Mouse (Mus musculus) gastrocnemius, postnatal 25 days (tissue): ENCODE measurements around the gene Ppp2r1a. TPM values are rescaled to one million over a fixed set of nuclear protein-coding genes. Genes with fewer than 3 reads are reported as not detected.

ENCODE experiments used
- DNase-seq: peaks from one replicate; pipeline ENCODE4 v3.0.0; 2022
- long read RNA-seq, 2 experiments: library from polyadenylated mRNA; stranded (forward); transcript quantifications; one replicate each; pipeline ENCODE4 v2.0.0; 2021
- total RNA-seq, 2 experiments: library from RNA; stranded (reverse); gene quantifications; 1 replicate in 1 of 2; 2 replicates in 1 of 2; pipeline ENCODE4 v1.2.3; 2021

Ppp2r1a gene
- 100 to 1,000 TPM in 1 of 2 experiments, 10 to 100 TPM in 1; 83.7 to 103 TPM for total RNA-seq
- long read RNA-seq, experiment 1, transcript Ppp2r1a-201 (15 exons, 2,410 nt), result major isoform, 66 of 122 reads
- long read RNA-seq, experiment 1, partial matches to known transcripts, result 56 of 122 reads
- long read RNA-seq, experiment 1, other reads (novel, unspliced or antisense), result 0 of 122 reads
- long read RNA-seq, experiment 2, transcript Ppp2r1a-201 (15 exons, 2,410 nt), result major isoform, 89 of 158 reads
- long read RNA-seq, experiment 2, partial matches to known transcripts, result 66 of 158 reads
- long read RNA-seq, experiment 2, other reads (novel, unspliced or antisense), result 3 of 158 reads

DNA sequence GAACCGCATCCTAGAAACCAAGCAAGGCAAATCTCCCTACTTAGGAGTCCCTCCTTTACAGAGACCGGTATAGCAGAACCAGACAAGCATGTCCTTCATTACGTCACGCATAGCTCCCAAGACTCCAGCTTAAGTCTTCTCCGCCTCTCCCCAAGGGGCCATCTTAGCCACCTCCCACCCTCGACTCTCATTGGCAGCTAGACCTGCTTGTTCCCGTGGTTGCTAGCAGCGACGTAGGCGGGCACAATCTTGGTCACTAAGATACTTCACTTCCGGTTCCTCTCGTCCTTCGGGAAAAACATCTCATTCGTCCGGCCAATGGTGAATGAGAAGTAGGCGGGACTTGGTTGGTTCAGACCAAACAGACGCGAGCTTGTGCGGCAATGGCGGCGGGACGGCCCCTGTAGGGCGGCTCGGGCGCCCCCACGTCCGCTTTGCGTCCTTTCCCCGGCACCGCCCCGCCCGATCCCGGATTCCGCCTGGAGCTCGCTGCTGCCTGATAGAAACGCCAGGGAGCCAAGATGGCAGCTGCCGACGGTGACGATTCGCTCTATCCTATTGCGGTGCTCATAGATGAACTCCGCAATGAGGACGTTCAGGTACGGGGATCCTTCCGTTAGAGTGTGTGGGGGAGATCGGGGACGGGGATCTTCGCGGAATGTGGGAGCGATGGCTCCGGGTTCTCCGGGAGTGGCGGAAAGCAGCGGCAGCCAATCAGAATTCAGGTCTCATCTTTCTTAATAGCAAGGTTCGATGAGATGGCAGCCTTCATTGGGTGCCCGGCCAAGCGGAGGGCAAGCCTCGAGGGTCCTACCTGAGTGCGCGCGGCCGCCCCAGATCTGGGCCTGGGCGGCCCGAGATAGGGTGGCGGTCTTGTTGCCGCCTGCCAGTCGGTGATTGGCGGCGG, at the start of gene Ppp2r1a:
Ppp2r1a (plus strand) TSS at position 327 of the 907 bp plus-strand sequence.
- DNase-seq, result peak; percentile 99

GRCm38 (mm10) chr17:20904991-20905390, 40.1 kb upstream of the Ppp2r1a start, which contains the start of gene Vmn1r231:
Vmn1r231 (minus strand) TSS chr17:20905091.
- no peak for DNase-seq

DNA sequence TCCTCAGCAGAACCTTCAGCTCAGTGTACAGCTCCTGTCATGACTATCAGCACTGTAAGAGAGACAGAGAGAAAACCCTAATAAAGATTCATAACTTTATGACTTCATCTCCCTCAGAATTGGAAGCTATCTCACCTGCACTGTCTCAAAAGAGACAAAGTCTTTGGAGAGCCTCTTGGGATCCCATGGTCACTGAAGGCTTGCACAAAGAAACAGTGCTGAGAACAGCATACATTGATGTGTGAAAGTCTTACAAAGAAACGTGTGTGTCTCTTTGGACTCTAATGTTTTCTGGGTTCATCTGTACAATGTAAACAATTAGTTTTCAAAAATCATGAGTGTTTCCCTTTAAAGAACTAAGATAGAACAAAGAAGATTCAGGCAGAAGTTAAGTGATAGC, 25.5 kb upstream of the Ppp2r1a start, which contains the start of gene Vmn1r232:
Vmn1r232 (minus strand) TSS at position 101 of the 400 bp plus-strand sequence.
- no peak for DNase-seq

DNA sequence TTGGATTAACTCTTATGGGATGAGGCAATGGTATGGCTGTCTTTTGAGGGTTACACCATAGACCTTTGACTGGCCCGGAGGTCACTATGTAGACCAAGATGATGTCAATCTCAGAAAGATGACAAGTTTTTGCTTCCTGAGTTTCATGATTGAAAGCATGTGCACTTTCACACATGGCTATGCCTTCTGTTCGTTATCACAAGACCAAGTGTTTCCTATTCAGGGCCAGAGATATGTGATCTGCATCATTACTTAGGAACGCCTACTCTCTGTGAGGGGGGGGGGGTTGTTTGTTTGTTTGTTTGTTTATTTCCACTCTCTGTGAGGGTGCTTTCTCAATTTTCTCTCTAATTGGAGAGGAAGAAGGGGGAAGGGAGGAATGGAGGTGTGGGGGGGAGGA, 885 bp upstream of the Ppp2r1a start:
- no peak for DNase-seq

GRCm38 (mm10) chr17:20946026-20946565, 985 bp downstream of the Ppp2r1a start:
- no peak for DNase-seq

DNA sequence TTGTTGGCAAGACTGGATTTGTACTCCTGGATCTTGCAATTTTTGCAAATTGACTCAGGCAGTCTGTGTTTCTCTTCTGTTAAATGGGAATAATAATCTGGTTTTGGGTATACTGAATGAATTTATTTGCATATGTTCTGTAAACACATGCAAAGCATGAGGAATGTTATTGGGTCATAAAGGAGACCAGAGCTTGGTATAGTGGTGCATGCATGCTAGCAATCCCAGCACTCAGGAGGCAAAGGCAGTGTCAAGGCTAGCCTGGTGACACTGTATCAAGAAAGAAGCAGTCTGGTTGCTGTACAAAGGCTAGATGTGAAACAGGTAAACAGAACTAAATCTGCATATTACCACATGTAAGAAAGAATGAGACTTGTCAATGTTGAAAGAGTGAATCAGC, 1.5 kb downstream of the Ppp2r1a start:
- no peak for DNase-seq

GRCm38 (mm10) chr17:20960386-20960785, 15.3 kb downstream of the Ppp2r1a start:
- DNase-seq, result no peak

GRCm38 (mm10) chr17:20965421-20965820, 20.3 kb downstream of the Ppp2r1a start:
- DNase-seq, result peak; percentile 56

DNA sequence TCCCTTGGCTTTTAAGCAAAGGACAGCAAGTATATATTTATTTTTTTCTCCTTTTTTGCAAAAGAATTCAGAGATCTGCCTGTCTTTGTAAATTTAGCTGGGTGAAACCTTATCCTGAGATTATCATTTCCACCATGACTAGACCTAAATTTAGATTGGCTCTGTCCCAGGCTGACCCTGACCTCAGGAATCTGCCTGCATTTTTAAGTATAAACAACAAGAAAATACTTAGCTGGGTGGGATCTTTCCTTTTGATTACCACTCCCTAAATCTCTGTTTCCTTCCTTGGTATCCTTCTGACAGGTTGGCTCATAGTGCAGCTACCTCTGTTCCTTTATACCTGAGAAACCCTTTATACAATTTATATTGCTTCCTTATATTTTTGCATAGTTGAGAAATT, 21.6 kb downstream of the Ppp2r1a start:
- no peak for DNase-seq

- DNase-seq, result no peak
Measured at GRCm38 (mm10) chr17:20993716-20994115, 48.6 kb downstream of the Ppp2r1a start.

DNA sequence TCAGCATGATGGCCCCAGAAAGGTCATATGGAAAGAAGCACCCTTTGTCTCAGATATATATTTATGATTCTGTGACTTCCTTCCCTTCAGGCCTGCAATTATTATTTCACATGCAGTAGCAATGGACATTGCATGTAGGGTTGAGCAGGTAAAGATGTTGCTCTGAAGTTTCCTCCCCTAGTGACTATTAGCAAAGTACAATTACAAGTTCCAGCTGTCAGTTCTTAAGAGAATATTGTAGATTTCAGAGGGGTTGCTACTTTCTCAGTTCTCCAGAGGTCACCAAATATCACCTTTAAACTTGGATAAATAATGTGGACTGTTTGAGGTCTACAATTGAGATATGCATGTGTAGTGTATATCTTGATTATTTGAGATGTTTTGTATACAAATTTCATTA, 51.3 kb downstream of the Ppp2r1a start, which contains the start of gene Vmn1r233:
Vmn1r233 (minus strand) TSS at position 101 of the 400 bp plus-strand sequence.
- no peak for DNase-seq

DNA sequence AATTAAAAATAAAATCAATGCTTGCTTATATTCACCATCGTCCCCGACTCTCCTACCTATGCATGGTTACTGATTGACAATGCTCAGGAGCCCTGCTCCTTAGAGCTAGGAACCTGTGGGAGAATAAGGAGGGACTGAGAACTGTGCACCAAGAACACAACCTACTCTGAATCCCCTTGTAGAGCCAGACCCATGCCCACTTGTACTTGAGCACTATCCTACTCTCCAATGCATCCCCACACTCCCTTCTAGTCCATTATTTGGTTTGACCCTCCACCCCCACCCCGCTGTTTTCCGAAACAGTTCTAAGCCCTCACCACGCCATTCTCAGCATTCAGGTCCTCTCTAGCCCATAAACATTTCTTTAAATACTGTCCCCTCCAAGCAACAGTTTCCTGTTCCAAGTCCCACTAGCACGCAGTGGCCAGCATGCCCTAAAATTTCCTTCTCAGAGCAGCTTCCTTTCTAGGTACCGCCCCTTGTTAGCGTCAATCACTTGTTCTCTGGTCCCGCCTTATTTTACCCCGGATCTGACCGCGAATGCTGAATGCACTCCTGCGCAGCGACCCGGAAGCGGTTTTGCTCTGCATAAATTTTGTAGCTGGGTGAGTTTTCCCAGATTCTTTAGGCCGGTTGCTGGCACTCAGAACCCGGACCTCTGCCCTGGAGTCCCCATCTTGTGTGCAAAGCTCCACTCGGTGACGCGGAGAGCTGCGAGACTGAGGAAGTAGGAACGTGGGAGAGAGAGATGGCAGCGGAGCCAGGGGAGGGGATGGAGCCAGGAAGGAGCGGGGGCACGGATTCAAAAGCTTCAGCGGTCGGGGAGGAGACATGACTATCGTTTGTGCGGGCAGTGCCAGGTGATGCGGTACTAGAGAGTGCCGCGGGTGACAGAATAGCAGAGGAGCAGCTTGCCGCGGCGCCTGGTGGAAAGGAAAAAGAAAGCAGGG, 63.5 kb downstream of the Ppp2r1a start, which contains the start of gene Zfp160:
Zfp160 (plus strand) TSS at position 522 of the 950 bp plus-strand sequence.
- DNase-seq, result peak; percentile 77

GRCm38 (mm10) chr17:21009726-21010125, 64.6 kb downstream of the Ppp2r1a start:
- DNase-seq, result no peak

Other genes starting within 250 kb of the Ppp2r1a start
- gene Vmn1r227, start 215.5 kb upstream of the Ppp2r1a start, total RNA-seq, result not detected
- gene Vmn1r228, start 159.2 kb upstream of the Ppp2r1a start, total RNA-seq, result not detected
- not detected for gene Vmn1r229, start 133.8 kb upstream of the Ppp2r1a start, total RNA-seq
- not detected for gene Vmn1r230, start 104.9 kb upstream of the Ppp2r1a start, total RNA-seq
- not detected for gene Vmn1r231, start 40.2 kb upstream of the Ppp2r1a start, total RNA-seq
- gene Vmn1r232, start 25.6 kb upstream of the Ppp2r1a start, total RNA-seq, result not detected
- not detected for gene Vmn1r233, start 51.2 kb downstream of the Ppp2r1a start, total RNA-seq
- gene Zfp160, start 63.6 kb downstream of the Ppp2r1a start, total RNA-seq, result 1 to 10 TPM; 6.4 to 7.3 TPM